Mouse (Mus musculus) lung, postnatal 10 days (tissue): ENCODE measurements around the gene Ufsp1.

Experiments used
- DNase-seq: peaks from one replicate; pipeline ENCODE4 v3.0.0; 2021

Ufsp1 gene

DNA sequence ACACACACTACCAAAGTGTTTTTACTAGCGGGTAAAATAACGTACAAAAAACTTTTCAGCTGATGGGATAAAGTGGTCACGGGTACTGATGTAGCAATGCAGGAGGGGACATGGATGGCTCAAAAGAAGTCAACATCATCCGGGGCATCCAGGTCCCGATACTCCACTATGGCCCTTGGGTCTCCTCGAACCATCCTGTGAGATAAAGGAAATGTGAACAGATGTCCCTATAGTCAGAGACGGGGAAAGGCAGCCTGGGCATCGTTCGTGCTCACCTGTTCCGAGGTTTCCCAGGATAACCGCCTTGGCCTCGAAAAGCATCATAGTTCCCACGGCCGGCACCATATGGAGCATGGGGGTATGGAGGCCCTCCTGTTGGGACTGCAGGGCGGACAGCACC, 1.3 kb downstream of the Ufsp1 start:
- DNase-seq: no peak

DNA sequence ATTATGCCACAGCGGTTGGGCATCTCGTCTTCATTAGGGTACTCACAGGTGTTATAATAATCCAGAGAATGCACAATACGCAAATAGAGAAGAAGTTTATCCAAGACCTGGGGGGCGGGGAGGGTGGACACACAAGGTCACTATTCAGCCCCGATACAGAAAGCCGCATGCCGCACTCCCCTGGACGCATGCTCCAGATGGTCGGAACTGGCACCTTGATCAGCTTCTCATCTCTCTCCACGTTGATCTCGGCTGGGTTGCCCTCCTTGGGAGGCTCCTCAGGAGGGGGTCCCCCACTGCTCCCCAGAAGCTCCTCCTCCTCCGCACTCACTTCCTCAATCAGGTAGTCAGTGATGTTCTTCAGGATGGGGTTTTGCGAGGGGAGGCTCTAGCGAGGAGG, 2.7 kb downstream of the Ufsp1 start:
- no peak for DNase-seq

- DNase-seq: no peak
Observed at GRCm38 (mm10) chr5:137299240-137299639, 4.8 kb downstream of the Ufsp1 start.

DNA sequence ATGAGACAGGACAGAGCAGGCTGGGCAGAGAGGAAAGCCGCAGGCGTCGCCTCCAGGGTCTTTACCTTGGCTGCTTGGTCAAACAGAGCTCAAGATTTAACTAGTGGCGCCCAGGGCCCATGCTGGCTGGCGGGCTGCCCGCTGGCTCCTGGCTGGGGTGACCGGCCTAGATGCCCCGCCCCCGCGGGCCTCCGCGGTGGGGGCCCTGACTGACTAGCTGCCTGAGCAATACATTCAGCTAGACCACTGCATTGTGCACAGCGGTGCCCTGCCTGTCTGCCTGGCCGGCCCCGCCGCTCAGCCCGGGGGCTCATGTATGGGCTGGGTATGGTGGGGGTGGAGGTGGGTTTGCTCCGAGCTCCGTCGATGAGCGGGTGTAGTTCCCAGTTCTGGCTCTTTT, 6.8 kb downstream of the Ufsp1 start:
- peak; percentile 21 for DNase-seq

DNA sequence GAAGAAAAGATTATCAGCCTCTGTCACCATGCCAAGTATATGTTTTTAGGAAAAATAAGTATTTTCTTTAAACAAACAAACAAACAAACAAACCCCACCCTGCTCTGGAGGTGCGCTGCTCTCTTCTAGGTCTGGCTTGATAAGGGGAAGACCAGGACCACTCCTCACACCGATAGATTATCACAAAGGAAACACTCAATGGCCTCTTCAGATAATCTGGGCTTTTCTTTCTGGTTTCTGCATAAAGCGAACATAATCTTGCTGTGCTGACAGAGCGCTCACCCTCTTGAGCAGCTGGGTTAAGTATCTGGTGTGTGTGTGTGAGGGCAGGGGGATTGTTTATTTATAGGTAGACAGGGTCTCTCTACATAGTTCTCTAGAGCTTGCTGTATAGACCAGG, 9.2 kb downstream of the Ufsp1 start:
- no peak for DNase-seq

DNA sequence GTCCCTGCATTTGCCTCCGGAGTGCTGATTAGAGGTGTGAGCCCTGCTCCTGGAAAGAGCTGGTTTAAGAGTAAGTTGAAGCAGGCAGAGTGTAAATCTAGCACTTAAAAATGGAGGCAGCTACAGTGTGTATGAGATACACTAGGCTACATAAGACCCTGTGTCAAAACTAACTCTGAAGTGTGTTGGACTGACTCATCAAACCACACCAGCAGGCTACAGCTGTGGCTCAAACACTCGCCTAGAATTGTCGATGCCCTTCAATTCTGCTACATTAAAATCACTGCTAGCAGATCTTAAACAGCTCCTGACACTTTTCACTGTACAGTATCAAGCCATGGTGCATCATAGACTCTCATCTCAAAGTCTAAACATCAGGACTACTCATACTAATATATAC, 9.7 kb downstream of the Ufsp1 start:
- no peak for DNase-seq

DNA sequence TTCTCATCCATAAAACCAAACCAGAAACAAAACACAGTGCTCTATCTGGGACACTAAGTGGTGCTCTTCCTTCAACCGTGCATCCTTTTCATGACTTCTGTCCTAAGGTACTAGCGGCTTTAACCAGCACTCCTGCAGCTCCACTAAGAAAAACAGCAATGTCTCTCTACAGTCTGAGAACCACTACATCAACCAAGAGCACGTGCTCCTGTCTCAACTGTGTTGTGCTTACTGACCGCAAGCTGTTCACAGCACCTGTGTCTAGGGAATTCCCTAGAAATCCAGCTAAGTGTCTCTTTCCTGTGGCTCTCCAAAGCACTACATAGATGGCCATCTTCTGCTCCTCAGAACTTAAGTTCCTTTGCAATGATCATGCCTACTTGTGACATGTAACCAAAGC, 10.4 kb downstream of the Ufsp1 start:
- no peak for DNase-seq

- DNase-seq: no peak
Observed at GRCm38 (mm10) chr5:137305822-137306221, 11.4 kb downstream of the Ufsp1 start.

DNA sequence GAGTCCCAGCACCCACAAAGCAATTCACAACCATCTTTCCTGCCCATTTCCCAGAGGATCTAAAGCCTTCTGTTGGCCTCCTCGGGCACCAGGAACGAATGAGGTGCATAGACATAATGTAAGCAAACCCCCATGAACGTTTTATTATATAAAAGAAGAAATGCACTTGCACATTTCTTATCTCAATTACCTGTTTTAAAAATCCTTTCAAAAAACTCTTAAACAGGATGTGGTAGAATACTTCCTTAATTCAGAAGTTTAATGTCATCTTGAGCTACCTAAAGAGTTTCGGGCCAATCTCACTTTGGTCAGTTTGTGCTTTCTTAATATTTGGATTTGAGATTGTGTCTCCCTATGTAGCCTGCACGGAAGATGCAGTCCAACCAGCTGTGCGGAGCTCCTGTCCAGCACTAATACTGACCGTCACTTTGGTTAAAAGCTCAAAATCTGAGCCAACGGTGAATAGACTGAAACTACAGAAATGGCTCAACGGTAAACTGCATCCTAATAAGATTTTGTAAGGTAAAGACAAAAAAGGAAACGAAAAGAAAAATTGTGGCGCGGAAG, 12.1 kb downstream of the Ufsp1 start:
- no peak for DNase-seq

- peak; percentile 96 for DNase-seq
Observed at GRCm38 (mm10) chr5:137307071-137307912, 12.9 kb downstream of the Ufsp1 start, which contains the start of gene Srrt. Gene Srrt (minus strand): TSS chr5:137307674.

DNA sequence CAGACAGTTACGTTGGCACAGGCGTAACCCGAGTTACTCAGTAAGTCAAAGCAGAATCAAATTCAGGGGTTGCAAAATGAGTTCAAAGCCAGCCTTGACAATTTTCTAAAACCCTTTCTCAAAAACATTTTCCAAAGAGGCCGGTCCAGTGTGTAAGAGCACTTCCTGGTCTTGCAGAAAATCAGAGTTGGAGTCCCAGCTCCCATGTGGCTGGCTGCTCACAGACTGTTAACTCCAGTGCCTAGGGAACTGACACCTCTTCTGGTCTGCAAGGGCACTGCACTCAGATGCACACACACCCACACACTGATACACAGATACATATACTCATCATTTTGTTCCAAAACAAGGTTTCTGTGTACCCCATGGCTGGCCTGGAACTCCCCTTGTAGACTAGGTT, 13.9 kb downstream of the Ufsp1 start:
- no peak for DNase-seq

DNA sequence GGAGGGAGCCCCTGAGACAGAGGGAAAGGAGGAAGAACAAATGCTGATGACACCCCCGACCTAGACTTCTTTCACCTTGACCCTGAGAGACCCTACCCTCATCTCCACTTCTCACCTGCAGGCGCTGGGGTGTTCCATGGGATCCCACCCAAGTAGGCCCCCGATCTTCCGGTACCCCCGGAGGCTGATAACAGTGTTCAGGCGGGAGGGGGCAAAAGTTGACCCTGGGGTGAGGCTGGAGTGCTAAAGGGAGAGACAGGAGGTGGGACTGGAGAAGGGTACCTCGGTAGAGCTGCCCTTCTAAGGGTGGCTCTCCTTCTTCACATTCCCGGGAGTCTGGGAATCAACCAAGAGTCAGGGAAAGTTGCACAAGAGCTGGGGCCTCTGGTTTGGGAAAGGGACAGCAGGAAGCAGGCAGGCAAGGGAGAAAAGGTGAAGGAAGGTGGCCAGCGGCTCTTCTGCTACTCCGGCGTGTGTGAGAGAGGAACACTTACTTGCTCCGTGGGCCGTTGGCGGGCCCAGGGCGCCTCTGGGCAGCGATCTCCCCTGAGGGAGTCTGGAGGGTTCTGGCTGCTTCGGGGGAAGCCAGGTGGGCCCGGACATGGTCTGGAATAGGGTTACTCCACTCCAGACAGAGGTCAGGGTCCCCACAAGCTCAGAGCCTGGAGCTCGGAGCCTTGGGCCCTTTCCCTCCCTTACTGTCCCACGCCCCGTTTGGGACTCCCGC, 19.2 kb downstream of the Ufsp1 start:
- DNase-seq: peak; percentile 53

- peak; percentile 96 for DNase-seq
Observed at GRCm38 (mm10) chr5:137314193-137315083, 20.0 kb downstream of the Ufsp1 start, which contains the start of gene Trip6. Gene Trip6 (minus strand): TSS chr5:137314404.

- peak; percentile 66 for DNase-seq
Observed at GRCm38 (mm10) chr5:137315084-137315903, 20.9 kb downstream of the Ufsp1 start.

- no peak for DNase-seq
Observed at GRCm38 (mm10) chr5:137317361-137317760, 22.9 kb downstream of the Ufsp1 start.

GRCm38 (mm10) chr5:137318570-137318969, 24.1 kb downstream of the Ufsp1 start:
- DNase-seq: no peak

DNA sequence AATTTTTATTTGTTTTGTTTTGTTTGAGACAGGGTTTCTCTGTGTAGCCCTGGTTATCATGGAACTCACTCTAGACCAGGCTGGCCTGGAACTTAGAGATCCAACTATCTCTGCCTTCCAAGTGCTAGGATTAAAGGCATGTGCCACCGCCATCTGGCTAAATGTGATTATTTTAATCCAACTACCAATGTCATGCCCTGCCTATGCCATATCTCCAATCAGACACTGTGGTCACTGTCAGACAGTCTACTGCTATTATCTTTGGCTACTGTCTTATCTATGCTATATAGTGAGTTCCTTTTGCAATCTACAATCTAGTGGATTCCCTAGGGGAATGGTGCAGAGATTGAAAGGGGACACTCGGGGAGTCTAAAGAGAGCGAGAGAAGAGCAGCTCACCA, 26.6 kb downstream of the Ufsp1 start:
- no peak for DNase-seq

DNA sequence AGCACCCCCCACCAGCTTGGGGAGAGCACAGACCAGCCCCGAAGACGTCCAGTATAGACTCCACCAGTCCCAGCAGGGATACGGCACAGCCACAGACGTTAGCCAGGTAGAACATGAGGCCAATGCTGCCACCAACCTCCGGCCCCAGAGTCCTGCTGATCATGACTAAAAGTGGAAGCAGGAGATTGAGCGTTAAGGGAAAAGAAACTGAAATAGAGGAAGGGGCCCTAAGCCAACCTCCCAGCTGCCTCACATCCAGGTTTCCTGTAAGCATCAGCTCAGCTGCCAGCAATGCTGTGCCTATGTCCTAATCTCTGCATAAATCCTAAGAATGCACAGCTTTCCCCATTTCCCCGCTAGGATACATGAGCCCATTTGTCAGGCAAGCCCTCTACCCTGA, 36.5 kb downstream of the Ufsp1 start:
- no peak for DNase-seq

GRCm38 (mm10) chr5:137332857-137333511, 38.6 kb downstream of the Ufsp1 start:
- no peak for DNase-seq

DNA sequence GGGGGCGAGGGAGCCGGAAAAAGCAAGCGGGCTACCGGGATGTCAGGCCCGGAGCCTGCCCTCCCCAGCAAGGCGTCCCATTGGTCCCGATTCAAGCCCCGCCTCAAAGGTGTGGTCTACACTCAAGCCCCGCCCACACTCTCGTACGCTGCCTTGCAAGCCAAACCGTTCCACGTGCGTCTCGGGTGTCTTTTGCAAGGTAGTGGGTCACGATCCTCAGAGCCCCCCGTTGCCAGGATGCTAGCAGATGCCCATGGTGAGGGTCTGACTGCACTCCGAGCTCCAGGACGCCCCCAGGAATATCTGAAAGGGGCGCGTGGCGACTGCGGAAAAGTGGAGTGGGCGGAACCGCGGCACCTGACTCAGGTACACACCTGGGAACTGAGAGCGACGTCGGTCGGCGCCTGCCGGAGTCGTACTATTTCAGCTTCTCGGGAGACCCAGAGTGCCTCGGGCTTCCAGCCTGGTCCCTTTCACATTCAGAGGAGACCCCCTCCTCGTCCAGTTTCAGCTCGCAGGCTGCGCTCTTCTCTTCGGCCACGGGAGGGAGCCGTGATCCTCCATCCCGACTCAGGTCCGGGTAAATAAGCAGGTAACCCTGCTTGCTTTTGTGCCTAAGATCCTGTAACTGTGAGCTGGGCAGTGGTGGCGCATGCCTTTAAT, 39.2 kb downstream of the Ufsp1 start, which contains the start of gene Slc12a9:
Gene Slc12a9, minus strand, starts transcription at position 86 of the 663 bp plus-strand sequence.
- DNase-seq: peak; percentile 98

- no peak for DNase-seq
Observed at GRCm38 (mm10) chr5:137334317-137334716, 39.9 kb downstream of the Ufsp1 start.
